Mouse (Mus musculus) kidney, postnatal 0 days (tissue): Measurements from ENCODE around the gene Agps. TPM values are rescaled to one million over a fixed set of nuclear protein-coding genes. Genes with fewer than 3 reads are reported as not detected.

Experiments used
- ATAC-seq: fragments of 200-750 bp; cut with Nextera tagmentation; replicated peaks from 2 replicates; pipeline ENCODE4 v1.8.0; 2017; ENCODE audit warnings: low read depth, moderate number of reproducible peaks, moderate TSS enrichment, moderate library complexity; ENCODE audit not compliant: low FRiP score
- DNase-seq: peaks from one replicate; pipeline ENCODE4 v3.0.0-alpha.2; 2016; ENCODE audit warnings: low spot score
- H3K27ac ChIP-seq: fragments of 300-500 bp; sonication (generic); 2 replicates; pipeline ENCODE4 v1.5.1; 2014; ENCODE audit warnings: mild to moderate bottlenecking
- H3K27me3 ChIP-seq: fragments of 300-500 bp; sonication (generic); 2 replicates; pipeline ENCODE4 v1.6.1; 2014; ENCODE audit warnings: low read length, mixed read lengths; ENCODE audit not compliant: insufficient read depth
- H3K36me3 ChIP-seq: fragments of 300-500 bp; sonication (generic); 2 replicates; pipeline ENCODE4 v1.6.1; 2014; ENCODE audit warnings: low read length, mixed read lengths; ENCODE audit not compliant: insufficient read depth
- H3K4me1 ChIP-seq: fragments of 300-500 bp; sonication (generic); replicated peaks from 2 replicates; pipeline ENCODE4 v1.6.1; 2014; ENCODE audit warnings: antibody characterized with exemption, low read length, mixed read lengths; ENCODE audit not compliant: insufficient read depth
- H3K4me2 ChIP-seq: fragments of 300-500 bp; sonication (generic); 2 replicates; pipeline ENCODE4 v1.6.1; 2014; ENCODE audit warnings: mild to moderate bottlenecking, low read length, moderate library complexity, mixed read lengths
- H3K4me3 ChIP-seq: fragments of 300-500 bp; sonication (generic); replicated peaks from 2 replicates; pipeline ENCODE4 v1.5.1; 2014; ENCODE audit warnings: low read depth, low read length
- H3K9ac ChIP-seq: fragments of 300-500 bp; sonication (generic); 2 replicates; pipeline ENCODE4 v1.6.1; 2014; ENCODE audit warnings: low read depth, low read length
- H3K9me3 ChIP-seq: fragments of 300-500 bp; sonication (generic); replicated peaks from 2 replicates; pipeline ENCODE4 v1.6.1; 2016; ENCODE audit warnings: low read length, inconsistent platforms, mixed read lengths
- CTCF ChIP-seq: IDR thresholded peaks from 2 replicates; pipeline ENCODE4 v1.5.1; 2016; ENCODE audit warnings: antibody characterized with exemption, low read depth, mild to moderate bottlenecking, moderate library complexity
- WGBS: fragments of 180-500 bp; shearing (Covaris S2); extraction: QIAGEN DNeasy Blood & Tissue Kit; methylation state at CpG from one replicate; pipeline ENCODE4 v1.1.7; 2014; 5-methylcytosine and 5-hydroxymethylcytosine counted together
- polyA plus RNA-seq: library from polyadenylated mRNA; unstranded; fragments of >200 nt; fragmentation: Nextera tagmentation; extraction: Ambion mirVana; gene quantifications from 2 replicates; pipeline ENCODE4 v1.2.1, GENCODE M21; 2015

Gene Agps
- polyA plus RNA-seq, 1 experiment from 2014 or later: 22.7 TPM

DNA sequence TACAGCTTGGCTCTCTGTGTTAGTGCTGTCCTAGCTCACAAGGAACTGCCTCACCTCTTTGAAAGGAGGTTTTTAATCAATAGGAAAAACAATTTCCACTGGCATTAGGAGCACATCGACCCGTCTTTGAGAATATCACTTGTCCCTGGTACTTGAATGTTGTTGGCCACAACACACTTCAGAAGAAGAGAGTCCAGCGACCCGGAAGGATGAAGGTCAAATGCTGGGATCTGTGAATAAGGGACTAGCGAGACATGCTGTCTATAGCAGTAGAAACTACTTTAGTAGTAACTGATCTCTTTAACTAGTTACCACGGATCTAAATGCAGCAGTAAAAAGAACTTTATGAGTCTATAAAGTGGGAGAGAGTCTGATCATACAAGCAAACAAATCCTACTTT, 7.8 kb upstream of the Agps start:
- Histone ChIP-seq H3K4me1 (0 out of 2 replicates have a peak, but pooled peaks cover 3% of the 10 kb centered on the region), H3K4me2 (no peak overlapping the region), H3K36me3 (no peaks in the 10 kb centered on the region), H3K9ac (no peak overlapping the region), H3K27ac (0 out of 2 replicates have a peak overlapping the region, but pooled peaks have one; percentile 11), H3K9me3 (no peaks in the 10 kb centered on the region), H3K27me3 (no peaks in the 10 kb centered on the region), H3K4me3 (no peak overlapping the region)
- DNase-seq (no peak), ATAC-seq (no peak)
- WGBS: 38% methylated on average over 6 of the region's 6 CpGs
- TF ChIP-seq CTCF: no peak

DNA sequence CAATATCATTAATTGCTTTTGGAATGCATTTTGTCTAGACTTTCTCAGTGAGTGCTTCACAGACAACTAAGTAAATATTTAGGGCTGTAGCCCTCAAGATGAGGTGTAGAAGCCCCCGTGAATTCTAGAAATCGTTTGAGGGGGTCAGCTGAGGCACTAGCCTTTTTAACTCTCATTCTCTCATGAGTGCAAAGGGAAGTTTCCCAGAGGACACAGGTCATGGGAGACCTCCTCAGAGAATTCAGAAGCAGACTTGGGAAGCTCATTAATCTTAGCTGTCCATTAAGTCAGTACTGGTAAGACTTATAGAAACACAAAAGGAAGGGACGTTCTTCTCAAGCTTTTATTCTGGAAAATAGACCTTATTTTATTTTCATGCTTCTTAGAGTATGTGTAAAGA, 7.1 kb upstream of the Agps start:
- H3K4me1 ChIP-seq: 0 out of 2 replicates have a peak, but pooled peaks cover 3% of the 10 kb centered on the region
- WGBS: 7% methylated on average over 3 of the region's 3 CpGs
- no peak overlapping the region for H3K27ac ChIP-seq
- no peak overlapping the region for H3K4me2 ChIP-seq
- ATAC-seq (no peak), DNase-seq (no peak)
- H3K27me3 ChIP-seq: no peaks in the 10 kb centered on the region
- TF ChIP-seq CTCF: no peak
- no peak overlapping the region for H3K4me3 ChIP-seq
- no peaks in the 10 kb centered on the region for H3K36me3 ChIP-seq
- H3K9me3 ChIP-seq: no peaks in the 10 kb centered on the region
- no peak overlapping the region for H3K9ac ChIP-seq

- H3K27ac ChIP-seq: no peak overlapping the region
- no peak for ATAC-seq
- no peak overlapping the region for H3K4me2 ChIP-seq
- no peak overlapping the region for H3K9ac ChIP-seq
- H3K27me3 ChIP-seq: no peaks in the 10 kb centered on the region
- H3K4me1 ChIP-seq: 0 out of 2 replicates have a peak, but pooled peaks cover 3% of the 10 kb centered on the region
- no peaks in the 10 kb centered on the region for H3K36me3 ChIP-seq
- H3K4me3 ChIP-seq: no peak overlapping the region
- no peaks in the 10 kb centered on the region for H3K9me3 ChIP-seq
- WGBS: 33% methylated on average over 1 of the region's 1 CpGs
- no peak for TF ChIP-seq CTCF
- no peak for DNase-seq
Observed at GRCm38 (mm10) chr2:75825603-75826002, 6.4 kb upstream of the Agps start.

- TF ChIP-seq CTCF: no peak
- no peak overlapping the region for H3K9ac ChIP-seq
- H3K27me3 ChIP-seq: no peaks in the 10 kb centered on the region
- H3K4me2 ChIP-seq: no peak overlapping the region
- ATAC-seq (no peak), DNase-seq (no peak)
- no peak overlapping the region for H3K4me3 ChIP-seq
- H3K36me3 ChIP-seq: no peaks in the 10 kb centered on the region
- WGBS: 82% methylated on average over 8 of the region's 8 CpGs
- H3K9me3 ChIP-seq: no peaks in the 10 kb centered on the region
- H3K27ac ChIP-seq: no peak overlapping the region
- peaks cover 16% of the 10 kb centered on the region; the same call in 1 of the 2 replicates for H3K4me1 ChIP-seq
Observed at GRCm38 (mm10) chr2:75828931-75829610, 2.9 kb upstream of the Agps start.

DNA sequence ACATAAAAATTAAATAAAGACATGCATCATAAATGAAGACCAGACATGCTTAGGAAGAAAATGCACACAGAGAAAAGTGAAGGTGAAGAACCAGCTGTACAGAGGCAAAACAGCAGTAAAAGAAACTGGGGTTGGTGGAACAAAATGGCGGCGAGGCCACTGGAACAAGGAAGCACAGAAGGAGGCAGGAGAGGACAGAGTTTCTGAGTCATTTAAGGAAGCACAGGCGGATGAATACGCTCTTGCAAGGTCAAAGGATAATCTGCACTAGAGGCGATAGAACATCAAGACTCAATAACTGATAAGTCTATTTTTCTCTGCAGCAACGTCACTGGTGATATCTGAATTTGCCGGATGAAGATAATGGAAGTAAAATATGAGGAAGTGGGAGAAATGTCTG, 1.7 kb upstream of the Agps start:
- no peak for ATAC-seq
- DNase-seq: no peak
- WGBS: 93% methylated on average over 7 of the region's 7 CpGs
- Histone ChIP-seq H3K9ac (no peak overlapping the region), H3K27ac (no peak overlapping the region), H3K4me1 (peaks cover 15% of the 10 kb centered on the region; the same call in 1 of the 2 replicates), H3K4me3 (no peak overlapping the region), H3K27me3 (no peaks in the 10 kb centered on the region), H3K36me3 (no peaks in the 10 kb centered on the region), H3K4me2 (no peak overlapping the region), H3K9me3 (no peaks in the 10 kb centered on the region)
- no peak for TF ChIP-seq CTCF

DNA sequence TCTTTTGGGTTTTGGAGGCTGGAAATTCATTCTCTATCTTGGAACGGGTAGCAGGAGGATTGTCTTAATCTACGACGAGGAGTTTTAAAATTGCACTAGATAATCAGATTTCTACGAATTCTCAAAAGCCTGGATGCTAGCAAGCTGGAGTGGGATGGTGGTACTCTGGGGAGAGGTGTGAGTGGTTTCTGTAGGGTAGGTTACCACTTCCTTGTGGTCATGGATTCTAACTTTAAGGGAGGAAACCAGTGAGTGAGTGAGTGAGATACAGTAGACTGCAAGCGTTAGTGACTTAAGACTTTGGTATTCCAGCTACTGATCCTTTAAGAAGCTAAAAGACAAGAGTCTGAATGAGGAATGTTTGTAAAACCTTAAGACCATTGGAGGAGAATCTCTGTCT, 804 bp downstream of the Agps start:
- DNase-seq (no peak), ATAC-seq (no peak)
- Histone ChIP-seq H3K27ac (peak overlapping the region; percentile 88), H3K4me3 (peak overlapping the region; percentile 92), H3K9me3 (no peaks in the 10 kb centered on the region), H3K27me3 (no peaks in the 10 kb centered on the region), H3K36me3 (no peaks in the 10 kb centered on the region), H3K9ac (peak overlapping the region; percentile 87), H3K4me1 (peaks cover 15% of the 10 kb centered on the region; the same call in 1 of the 2 replicates), H3K4me2 (peak overlapping the region; percentile 73)
- TF ChIP-seq CTCF: no peak
- WGBS: under 1% methylated on average over 5 of the region's 5 CpGs

DNA sequence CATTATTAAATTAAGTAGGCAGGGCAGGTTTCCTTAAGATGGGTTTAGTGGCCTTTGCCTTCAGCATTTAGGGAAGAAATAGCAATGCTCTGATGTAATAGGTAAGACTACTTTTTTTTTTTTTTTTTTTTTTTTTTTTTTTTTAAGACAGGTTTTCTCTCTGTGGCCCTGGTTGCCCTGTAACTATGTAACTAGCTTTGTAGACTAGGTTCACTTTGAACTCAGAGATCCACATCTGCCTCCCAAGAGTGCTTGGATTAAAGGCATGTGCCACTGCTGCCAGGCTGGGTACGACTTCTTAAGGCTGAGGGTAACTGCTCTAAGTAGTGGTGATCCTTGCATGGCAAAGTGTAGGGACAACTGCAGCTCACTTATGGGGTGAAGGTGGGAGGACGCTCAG, 2.5 kb downstream of the Agps start:
- H3K9me3 ChIP-seq: no peaks in the 10 kb centered on the region
- DNase-seq (no peak), ATAC-seq (no peak)
- no peak overlapping the region for H3K9ac ChIP-seq
- no peak overlapping the region for H3K27ac ChIP-seq
- no peaks in the 10 kb centered on the region for H3K36me3 ChIP-seq
- no peak overlapping the region for H3K4me3 ChIP-seq
- H3K4me1 ChIP-seq: peaks cover 15% of the 10 kb centered on the region; the same call in 1 of the 2 replicates
- H3K27me3 ChIP-seq: no peaks in the 10 kb centered on the region
- H3K4me2 ChIP-seq: peak overlapping the region; percentile 73; the same call in 1 of the 2 replicates
- WGBS: 70% methylated on average over 2 of the region's 2 CpGs
- no peak for TF ChIP-seq CTCF
